In the genomic region with DNA sequence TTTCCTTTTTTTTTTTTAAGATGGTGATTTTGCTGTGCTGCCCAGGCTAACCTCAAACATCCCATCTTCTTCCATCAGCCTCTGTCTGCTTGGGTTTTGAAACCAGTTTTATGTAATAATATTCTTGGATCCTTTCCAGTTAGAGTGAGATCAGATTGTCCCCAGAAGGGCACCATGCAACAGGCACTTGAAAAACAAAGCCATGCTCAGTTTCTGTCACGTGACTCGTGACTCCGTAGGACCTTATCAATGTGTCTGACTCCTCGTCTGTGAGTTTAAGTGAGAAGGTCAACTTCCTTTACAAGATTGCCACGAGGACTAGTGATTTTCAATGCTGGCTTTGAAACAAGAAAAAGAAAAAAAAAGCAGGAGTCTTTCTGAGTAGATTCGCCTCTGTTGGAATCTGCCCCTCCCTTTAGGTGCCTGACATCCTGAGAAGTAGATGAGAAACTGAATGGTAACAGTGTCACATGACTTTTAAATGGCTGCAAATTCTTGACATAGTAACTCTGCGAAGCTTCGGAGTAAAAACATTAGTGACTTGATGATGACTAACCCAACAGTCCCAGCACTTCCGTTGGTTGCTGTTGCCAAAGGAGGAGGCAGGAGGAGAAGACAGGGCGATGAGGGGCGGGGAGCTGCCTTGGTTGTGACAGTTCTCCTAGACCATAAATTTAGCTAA, we compare ENCODE assay signal across 13 mouse cellular contexts. TPM values are rescaled to one million over a fixed set of nuclear protein-coding genes. Genes with fewer than 3 reads are reported as not detected.
DNase-seq lines count a peak whose midpoint lies in the region; ATAC-seq and TF ChIP-seq lines count a peak whose summit lies in the region.
"Had no signal": no experiment of that assay in that cellular context is flagged by ENCODE, and none has a peak within 500 bp of the region (broad histone marks: within the 10 kb centered on the region; RNA-seq: fewer than 3 reads in every experiment).

No protein-coding gene starts in this region.

- H3K4me2 ChIP-seq in heart, embryonic 14.5 days (ENCODE audit: low read length) = peak overlapping the region; percentile 58
- H3K4me2 ChIP-seq: embryonic facial prominence, embryonic 13.5 days had no signal

- peak overlapping the region; percentile 9 to 13; a peak in 2 of 4 replicates for H3K4me3 ChIP-seq in heart, embryonic 14.5 days (ENCODE audit: control insufficient read depth in 1 of 2, insufficient read depth in 1 of 2, low read depth in 1 of 2, low read length in 2 of 2)
- peak overlapping the region; percentile 4 to 38; a peak in 3 of 4 replicates for H3K4me3 ChIP-seq in MEL (ENCODE audit: control insufficient read depth in 1 of 2, insufficient read depth in 1 of 2, low read depth in 2 of 2, low read length in 2 of 2)
- no peak overlapping the region for H3K4me3 ChIP-seq in midbrain, embryonic 10.5 days
- H3K4me3 ChIP-seq: embryonic facial prominence, embryonic 13.5 days had no signal

- TF ChIP-seq EP300 in MEL (IDR thresholded peaks at IDR 0.05; ENCODE audit: low read depth in 1 of 2, low read length in 2 of 2) = peak in 1 of 2 experiments; percentile 43; a peak in 2 of 4 replicates

- no peak for TF ChIP-seq CTCF in MEL (IDR thresholded peaks at IDR 0.05 in 2 of 3, conservative IDR thresholded peaks at IDR 0.05 in 1 of 3; ENCODE audit: control insufficient read depth in 1 of 3, insufficient read depth in 1 of 3, low read depth in 2 of 3, low read length in 3 of 3, poor library complexity in 1 of 3, severe bottlenecking in 1 of 3)

- H3K9me3 ChIP-seq in heart, embryonic 14.5 days (ENCODE audit: control insufficient read depth, low read length) = no peaks in the 10 kb centered on the region
- no peaks in the 10 kb centered on the region for H3K9me3 ChIP-seq in MEL (replicated peaks; ENCODE audit: insufficient read depth, low read length)
- H3K9me3 ChIP-seq in midbrain, embryonic 10.5 days (replicated peaks) = no peaks in the 10 kb centered on the region
- H3K9me3 ChIP-seq: embryonic facial prominence, embryonic 13.5 days; G1E had no signal

- intact Hi-C loops in heart, postnatal 14 days (cut with DNase I) = no loop called here

- WGBS in heart, embryonic 14.5 days = 38% methylated on average over 11 of the region's 11 CpGs
- WGBS in midbrain, embryonic 10.5 days = 84% methylated on average over 11 of the region's 11 CpGs

- no peak overlapping the region for H3K27ac ChIP-seq in heart, embryonic 14.5 days (replicated peaks in 1 of 2; ENCODE audit: control insufficient read depth in 1 of 2, insufficient read depth in 1 of 2, low read depth in 2 of 2, low read length in 2 of 2)
- peak overlapping the region; percentile 93 for H3K27ac ChIP-seq in MEL (ENCODE audit: control insufficient read depth, low read depth, low read length)
- no peak overlapping the region for H3K27ac ChIP-seq in midbrain, embryonic 10.5 days (replicated peaks)
- H3K27ac ChIP-seq: embryonic facial prominence, embryonic 13.5 days had no signal

- no peak for TF ChIP-seq RAD21 in MEL (IDR thresholded peaks at IDR 0.05; ENCODE audit: low read depth, low read length)

- H3K79me2 ChIP-seq in MEL (ENCODE audit: control insufficient read depth, insufficient read depth, low read length, poor library complexity) = peaks cover 22% of the 10 kb centered on the region

- no peaks in the 10 kb centered on the region for H3K27me3 ChIP-seq in heart, embryonic 14.5 days (ENCODE audit: control insufficient read depth, insufficient read depth, low read length)
- H3K27me3 ChIP-seq in MEL (ENCODE audit: control insufficient read depth in 1 of 2, insufficient read depth in 2 of 2, low read length in 2 of 2) = no peaks in the 10 kb centered on the region
- H3K27me3 ChIP-seq in midbrain, embryonic 10.5 days (ENCODE audit: low read depth, poor library complexity, severe bottlenecking) = no peaks in the 10 kb centered on the region
- H3K27me3 ChIP-seq: embryonic facial prominence, embryonic 13.5 days had no signal

- no peak for ATAC-seq in heart, embryonic 14.5 days (ENCODE audit: insufficient number of reproducible peaks, insufficient read depth, low FRiP score, low read depth)
- peak; percentile 53 for ATAC-seq in common myeloid progenitor, adult 5-6 weeks (replicated peaks; ENCODE audit: low read depth, poor library complexity, severe bottlenecking)
- ATAC-seq: intestine, embryonic 16.5 days had no signal

- H3K36me3 ChIP-seq in heart, embryonic 14.5 days (ENCODE audit: control insufficient read depth, insufficient read depth, low read length) = no peaks in the 10 kb centered on the region
- peaks cover 0 to 69% of the 10 kb centered on the region in 2 experiments; a peak in 2 of 4 replicates for H3K36me3 ChIP-seq in MEL (ENCODE audit: control insufficient read depth in 1 of 2, insufficient read depth in 2 of 2, low read length in 2 of 2)
- no peaks in the 10 kb centered on the region for H3K36me3 ChIP-seq in midbrain, embryonic 10.5 days
- H3K36me3 ChIP-seq: embryonic facial prominence, embryonic 13.5 days had no signal

- H3K9ac ChIP-seq in heart, embryonic 14.5 days (ENCODE audit: low read length) = no peak overlapping the region
- peak overlapping the region; percentile 58 for H3K9ac ChIP-seq in MEL (ENCODE audit: control insufficient read depth, low read depth, low read length, poor library complexity, severe bottlenecking)
- H3K9ac ChIP-seq: embryonic facial prominence, embryonic 13.5 days had no signal

- peaks cover 0 to 2% of the 10 kb centered on the region in 2 experiments; a peak in 1 of 4 replicates for H3K4me1 ChIP-seq in heart, embryonic 14.5 days (ENCODE audit: control insufficient read depth in 2 of 2, insufficient read depth in 2 of 2, low read length in 2 of 2)
- peaks cover 47 to 62% of the 10 kb centered on the region in 2 experiments for H3K4me1 ChIP-seq in MEL (ENCODE audit: control insufficient read depth in 1 of 2, insufficient read depth in 2 of 2, low read length in 2 of 2)
- no peaks in the 10 kb centered on the region for H3K4me1 ChIP-seq in midbrain, embryonic 10.5 days
- H3K4me1 ChIP-seq: embryonic facial prominence, embryonic 13.5 days had no signal

- peak in 1 of 2 experiments; percentile 30; a peak in 1 of 4 replicates for TF ChIP-seq POLR2A in MEL (IDR thresholded peaks at IDR 0.05; ENCODE audit: control insufficient read depth in 1 of 2, insufficient read depth in 1 of 2, low read depth in 1 of 2, low read length in 2 of 2, poor library complexity in 1 of 2)

- no peak for DNase-seq in heart, postnatal 14 days
- peak; percentile 88 for DNase-seq in MEL (ENCODE audit: low read depth, low spot score)
- peak; percentile 58 for DNase-seq in lung, postnatal 25 days (ENCODE audit: low spot score)
- no peak for DNase-seq in layer of hippocampus, adult 9-10 months (ENCODE audit: low spot score)
- no peak for DNase-seq in midbrain, embryonic 10.5 days (ENCODE audit: low spot score)
- no peak for DNase-seq in B cell, adult 2 months
- DNase-seq: cerebellum, adult 2 months; gastrocnemius, postnatal 14 days had no signal

TF ChIP-seq in MEL, 35 proteins besides CTCF, POLR2A, EP300 and RAD21:
- TF ChIP-seq MYB (IDR thresholded peaks at IDR 0.05; ENCODE audit: low read depth, low read length) = no peak
- TF ChIP-seq MAZ (IDR thresholded peaks at IDR 0.05; ENCODE audit: low read depth, low read length) = 0 out of 2 replicates have a peak, but pooled peaks have one; percentile 15
- no peak; the same call in 1 of the 2 replicates for TF ChIP-seq RCOR1 (IDR thresholded peaks at IDR 0.05; ENCODE audit: low read depth, low read length)
- TF ChIP-seq BHLHE40 (IDR thresholded peaks at IDR 0.05; ENCODE audit: borderline replicate concordance, low read depth, low read length) = peak; percentile 96
- peak; percentile 98 for TF ChIP-seq MAX (IDR thresholded peaks at IDR 0.05; ENCODE audit: low read length)
- TF ChIP-seq MXI1 (IDR thresholded peaks at IDR 0.05; ENCODE audit: low read depth, low read length) = peak; percentile 75
- TF ChIP-seq ZMIZ1 (IDR thresholded peaks at IDR 0.05; ENCODE audit: low read depth, low read length) = no peak
- TF ChIP-seq USF1 (IDR thresholded peaks at IDR 0.05; ENCODE audit: low read depth, low read length) = peak; percentile 97
- no peak for TF ChIP-seq E2F4 (IDR thresholded peaks at IDR 0.05; ENCODE audit: borderline replicate concordance, low read depth, low read length)
- TF ChIP-seq MYC (IDR thresholded peaks at IDR 0.05; ENCODE audit: low read depth, low read length) = peak; percentile 91
- TF ChIP-seq USF2 (IDR thresholded peaks at IDR 0.05; ENCODE audit: borderline replicate concordance in 1 of 2, insufficient read depth in 1 of 2, low read depth in 1 of 2, low read length in 2 of 2) = peak; percentile 84 to 93
- 0 out of 2 replicates have a peak, but pooled peaks have one; percentile 16 for TF ChIP-seq CHD1 (IDR thresholded peaks at IDR 0.05; ENCODE audit: low read depth, low read length)
- TF ChIP-seq ELF1 (IDR thresholded peaks at IDR 0.05; ENCODE audit: low read depth, low read length) = no peak
- no peak for TF ChIP-seq ZC3H11A (IDR thresholded peaks at IDR 0.05; ENCODE audit: low read depth, low read length)
- TF ChIP-seq SIN3A (IDR thresholded peaks at IDR 0.05; ENCODE audit: low read length) = peak; percentile 95
- peak; percentile 85 for TF ChIP-seq ETS1 (IDR thresholded peaks at IDR 0.05; ENCODE audit: low read depth, low read length)
- TF ChIP-seq GATA1 (IDR thresholded peaks at IDR 0.05; ENCODE audit: low read depth, low read length) = peak; percentile 68; the same call in 1 of the 2 replicates
- TF ChIP-seq TBP (IDR thresholded peaks at IDR 0.05; ENCODE audit: low read depth, low read length) = peak; percentile 59; the same call in 1 of the 2 replicates
- TF ChIP-seq JUND (IDR thresholded peaks at IDR 0.05; ENCODE audit: low read depth, low read length) = no peak
- peak; percentile 33; the same call in 1 of the 2 replicates for TF ChIP-seq HCFC1 (IDR thresholded peaks at IDR 0.05; ENCODE audit: low read depth, low read length)

RNA-seq across cellular contexts. Expression of gene Fut8, which starts 21.3 kb away (rescaled TPM):
- 15.2 and 16.3 TPM in 2 replicates for polyA plus RNA-seq in heart, embryonic 14.5 days (2014; fragmentation: Nextera tagmentation; extraction: Ambion mirVana)
- 10 to 100 TPM; 20.7 to 21.5 TPM for total RNA-seq in heart, postnatal 14 days (2021)
- 61.3 and 82.5 TPM in 2 replicates for total RNA-seq in MEL (2012; rRNA removed)
- polyA plus RNA-seq in MEL (2012; ENCODE audit: insufficient read depth in 1 of 2, insufficient read length in 2 of 2, low read depth in 1 of 2, low replicate concordance in 2 of 2, missing spikeins in 1 of 2) = 10 to 100 TPM; 73.7 to 90.0 TPM
- 188 and 193 TPM in 2 replicates for total RNA-seq in common myeloid progenitor, adult 5-6 weeks (2017)
- polyA plus RNA-seq in midbrain, embryonic 10.5 days (2016; fragmentation: Nextera tagmentation; extraction: Ambion mirVana) = 28.5 and 30.0 TPM in 2 replicates

Comparison
In these comparisons a context has a peak if more than half of its experiments do, and no peak if none do; other contexts are left out.
1. DNase-seq: peak in MEL (single experiment) and lung, postnatal 25 days (single experiment); none in heart, postnatal 14 days (0 of 2), layer of hippocampus, adult 9-10 months (single experiment), midbrain, embryonic 10.5 days (single experiment) and B cell, adult 2 months (0 of 2).